Mouse (Mus musculus): ENCODE data around the gene Ulk1.
"Not testable (repeated sequence)": the region's sequence is repeated elsewhere in the genome, so short reads cannot be mapped to it uniquely, and the experiment has no call there.

The Ulk1 gene

DNA sequence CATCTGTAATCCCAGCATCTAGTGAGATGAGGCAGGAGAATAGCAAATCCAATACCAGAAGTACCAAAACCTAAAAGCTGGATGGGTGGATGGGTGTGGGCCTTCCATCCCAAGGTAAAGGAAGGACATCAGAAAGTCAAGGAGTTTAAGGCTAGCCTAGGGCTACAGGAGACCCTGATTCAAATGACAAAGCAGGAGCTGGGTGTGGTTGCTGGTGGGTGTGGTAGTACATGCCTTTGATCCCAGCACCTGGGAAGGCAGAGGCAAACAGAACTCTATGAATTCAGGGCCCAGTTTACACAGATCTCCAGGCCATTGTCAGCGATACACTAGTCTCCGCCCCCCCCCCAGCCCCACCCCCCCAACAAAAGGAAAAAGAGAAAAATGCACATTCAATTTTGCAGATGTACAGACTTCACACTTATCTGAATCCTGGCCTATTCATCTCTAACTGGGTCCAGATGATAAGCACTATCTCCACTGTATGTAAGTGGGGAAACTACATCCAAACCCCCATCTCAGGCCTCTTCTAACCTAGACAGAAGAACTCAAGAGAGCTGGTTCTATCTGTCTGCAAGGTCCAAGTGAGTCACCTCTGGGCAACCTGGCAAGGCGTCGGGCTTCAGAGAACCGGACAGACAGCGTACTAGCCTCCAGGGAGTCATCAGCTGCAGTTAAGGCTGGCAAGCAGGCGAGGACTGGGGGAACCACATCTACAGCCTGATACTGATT lies 5.7 kb downstream of the Ulk1 start:
- CTCF ChIA-PET, result no interaction called here

DNA sequence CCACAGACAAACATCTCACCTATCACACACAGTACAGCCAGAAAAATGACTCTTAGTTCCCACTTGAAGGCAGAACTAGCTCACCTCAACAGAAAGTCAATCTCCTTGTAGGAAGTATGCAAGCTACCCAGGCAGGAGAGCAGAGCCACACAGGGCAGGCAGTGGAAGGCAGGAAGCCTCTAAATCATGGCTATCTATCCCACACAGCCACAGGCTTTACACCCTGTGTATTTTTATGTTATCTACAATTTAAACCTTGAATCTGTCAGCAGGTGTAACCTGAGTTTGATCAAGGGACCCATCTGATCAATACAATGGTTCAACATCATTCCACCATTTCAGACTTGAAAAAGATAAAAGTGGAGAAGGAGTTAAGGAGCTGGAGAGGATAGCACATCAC lies 7.1 kb downstream of the Ulk1 start:
- CTCF ChIA-PET, result interaction anchor here (0.9 kb wide), 1 partner anchor 10 kb away, joined by 3 read pairs; no protein-coding TSS in a partner anchor

DNA sequence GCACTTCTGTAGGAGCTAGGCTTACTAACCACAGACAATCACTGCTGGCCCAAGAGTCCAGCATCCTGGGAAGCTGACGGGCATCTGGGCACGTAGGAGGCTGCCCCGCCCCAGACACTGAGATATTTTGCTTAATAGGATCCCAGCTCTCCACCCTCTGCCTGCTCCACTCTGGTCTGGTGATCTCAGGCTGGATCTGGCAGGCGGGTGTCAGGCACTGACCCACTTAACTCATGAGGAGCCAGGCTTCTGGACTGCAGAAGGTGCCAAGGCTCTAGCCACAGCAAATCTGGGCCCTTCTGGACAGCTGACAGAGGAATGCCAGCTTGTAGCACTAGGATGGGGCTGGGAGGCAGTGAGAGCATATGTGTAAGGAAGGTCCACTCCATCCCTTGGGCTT lies 7.7 kb downstream of the Ulk1 start:
- CTCF ChIA-PET, result interaction anchor here (0.9 kb wide), 1 partner anchor 10 kb away, joined by 3 read pairs; no protein-coding TSS in a partner anchor

DNA sequence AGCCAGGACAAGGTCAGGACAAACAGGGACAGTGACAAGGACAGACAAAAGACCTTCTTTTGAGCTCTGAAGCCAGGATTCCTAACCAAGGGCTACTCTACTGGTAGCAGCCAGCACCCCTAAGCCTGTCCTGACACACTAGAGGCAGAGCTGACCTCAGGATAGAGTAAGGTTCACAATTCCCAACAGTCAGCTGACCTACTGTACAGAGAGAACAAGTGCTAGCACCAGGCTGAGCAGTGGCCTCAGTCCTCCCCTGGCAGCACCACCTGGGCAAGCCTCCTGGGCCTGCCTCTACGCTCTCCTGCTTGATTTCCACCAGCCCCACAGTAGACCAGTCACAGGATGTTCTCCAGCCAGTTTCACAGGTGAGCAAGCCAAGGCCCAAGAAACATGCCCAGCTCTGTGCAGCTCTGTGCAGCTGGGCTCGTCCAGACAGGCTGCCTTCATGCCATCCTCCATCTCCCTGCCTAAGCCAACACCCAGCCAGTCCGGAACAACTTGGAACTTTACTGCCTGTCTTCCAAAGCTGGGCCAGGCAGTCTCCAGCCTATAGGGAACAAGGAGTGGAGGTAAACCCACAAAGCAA lies 8.8 kb downstream of the Ulk1 start:
- CTCF ChIA-PET, result no interaction called here

DNA sequence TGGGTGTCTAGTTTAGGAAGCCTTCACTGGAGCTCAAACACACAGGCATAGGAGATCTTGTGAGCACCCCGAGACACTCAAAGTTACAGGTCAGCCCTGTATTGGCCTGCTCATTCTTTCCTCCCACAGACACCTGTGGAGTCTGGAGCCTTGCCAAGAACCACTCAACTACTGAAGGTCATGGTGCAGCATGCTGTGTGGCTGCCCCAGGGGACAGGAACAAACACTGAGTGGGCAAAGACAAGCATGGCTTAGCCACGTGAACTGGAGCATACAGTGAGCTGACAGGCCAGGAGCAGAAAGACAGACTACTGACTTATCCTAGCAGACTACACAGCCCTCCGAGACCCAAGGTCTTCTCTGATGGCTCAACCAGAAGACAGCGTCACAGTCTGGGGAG lies 12.2 kb downstream of the Ulk1 start:
- CTCF ChIA-PET, result no interaction called here

DNA sequence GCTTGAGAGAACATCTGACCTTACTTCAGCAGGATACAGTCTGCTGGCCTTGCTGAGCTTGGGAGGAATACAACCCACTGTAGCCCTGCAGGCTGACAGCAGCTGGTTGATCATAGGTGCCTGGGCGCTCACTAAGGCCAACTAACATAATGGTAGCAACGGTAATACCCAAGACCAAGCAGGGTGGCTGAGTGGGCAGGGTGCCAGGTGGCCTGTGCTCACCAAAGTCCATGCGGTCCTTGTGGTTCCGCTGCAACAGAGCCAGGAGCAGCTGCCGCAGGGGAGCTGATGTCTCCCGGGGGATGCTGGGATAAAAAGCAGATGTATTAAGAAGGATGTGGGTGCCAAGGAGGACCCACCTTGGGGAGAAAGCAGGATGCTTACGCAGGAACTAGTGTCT lies 15.5 kb downstream of the Ulk1 start:
- CTCF ChIA-PET, result no interaction called here

DNA sequence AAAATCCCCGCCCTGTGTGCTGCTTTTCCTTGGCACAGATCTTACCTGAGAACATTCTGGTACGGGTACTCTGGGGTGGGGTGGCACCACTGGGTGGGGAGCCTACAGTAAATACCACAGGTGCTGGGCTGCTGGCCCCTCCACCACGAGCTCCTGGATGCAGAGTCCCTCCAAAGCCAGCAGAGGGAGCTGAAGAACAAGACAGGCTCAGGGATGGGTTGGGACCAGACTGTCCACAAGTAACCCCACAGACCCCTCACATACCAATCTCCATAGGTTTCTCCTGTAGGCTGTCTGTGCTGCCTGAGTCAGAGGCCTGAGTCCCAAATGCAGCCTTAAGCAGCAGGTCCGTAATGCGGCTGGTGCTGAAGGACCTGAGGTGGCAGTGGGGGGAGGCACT lies 21.2 kb downstream of the Ulk1 start:
- CTCF ChIA-PET, result interaction anchor here (0.6 kb wide), 1 partner anchor 23 kb away, joined by 3 read pairs; no protein-coding TSS in a partner anchor

DNA sequence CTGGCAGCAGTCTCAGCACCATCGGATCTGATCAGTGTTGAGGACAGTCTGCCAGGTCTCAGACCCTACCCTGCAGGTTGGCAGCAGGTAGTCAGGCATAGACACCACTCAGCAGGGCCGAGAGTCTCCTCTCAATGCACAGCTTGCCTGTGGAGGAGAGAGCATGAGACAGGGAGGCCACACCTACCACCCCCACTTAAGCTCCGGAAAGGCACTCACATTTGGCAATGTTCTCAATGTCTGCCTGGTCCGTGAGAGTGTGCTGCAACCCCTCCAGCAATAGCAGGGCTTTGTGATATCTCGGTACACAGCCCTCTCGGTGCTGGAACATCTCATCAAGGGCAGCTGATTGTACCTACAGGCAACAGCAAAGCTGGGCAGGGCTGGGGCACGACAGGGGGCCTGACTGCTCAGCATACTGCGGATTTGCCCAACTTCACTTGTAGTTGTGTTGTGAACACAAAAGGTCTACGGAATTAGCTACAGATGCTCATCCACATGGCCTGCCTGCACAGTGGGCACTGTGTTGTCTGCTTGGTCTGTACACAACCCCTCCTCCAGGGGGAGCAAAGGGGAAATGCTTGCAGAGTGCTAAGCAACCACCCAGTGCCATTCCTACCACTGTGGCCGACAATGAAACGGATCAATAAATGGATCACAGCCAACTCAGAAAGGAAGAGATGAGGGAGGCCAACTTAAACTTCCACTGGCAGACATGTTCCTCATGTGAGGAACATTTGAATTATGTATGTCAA lies 23.6 kb downstream of the Ulk1 start:
- CTCF ChIA-PET, result no interaction called here

DNA sequence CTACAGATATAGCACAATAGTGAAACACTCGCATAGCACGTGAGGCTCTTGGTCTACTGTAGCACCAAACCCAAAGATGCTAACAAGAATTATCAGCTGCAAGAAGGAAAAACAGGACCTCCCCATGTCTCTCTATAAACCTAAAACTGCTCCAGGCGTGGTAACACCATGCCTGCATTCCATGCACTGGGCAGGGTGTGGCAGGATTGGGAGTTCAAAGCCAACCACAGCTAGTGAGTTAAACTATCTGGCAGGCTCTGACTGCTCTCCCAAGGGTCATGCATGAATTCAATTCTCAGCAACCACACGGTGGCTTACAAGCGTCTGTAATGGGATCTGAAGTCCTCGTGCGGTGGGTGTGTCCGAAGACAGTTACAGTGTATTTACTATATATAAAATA lies 26.7 kb downstream of the Ulk1 start:
- CTCF ChIA-PET, result no interaction called here

DNA sequence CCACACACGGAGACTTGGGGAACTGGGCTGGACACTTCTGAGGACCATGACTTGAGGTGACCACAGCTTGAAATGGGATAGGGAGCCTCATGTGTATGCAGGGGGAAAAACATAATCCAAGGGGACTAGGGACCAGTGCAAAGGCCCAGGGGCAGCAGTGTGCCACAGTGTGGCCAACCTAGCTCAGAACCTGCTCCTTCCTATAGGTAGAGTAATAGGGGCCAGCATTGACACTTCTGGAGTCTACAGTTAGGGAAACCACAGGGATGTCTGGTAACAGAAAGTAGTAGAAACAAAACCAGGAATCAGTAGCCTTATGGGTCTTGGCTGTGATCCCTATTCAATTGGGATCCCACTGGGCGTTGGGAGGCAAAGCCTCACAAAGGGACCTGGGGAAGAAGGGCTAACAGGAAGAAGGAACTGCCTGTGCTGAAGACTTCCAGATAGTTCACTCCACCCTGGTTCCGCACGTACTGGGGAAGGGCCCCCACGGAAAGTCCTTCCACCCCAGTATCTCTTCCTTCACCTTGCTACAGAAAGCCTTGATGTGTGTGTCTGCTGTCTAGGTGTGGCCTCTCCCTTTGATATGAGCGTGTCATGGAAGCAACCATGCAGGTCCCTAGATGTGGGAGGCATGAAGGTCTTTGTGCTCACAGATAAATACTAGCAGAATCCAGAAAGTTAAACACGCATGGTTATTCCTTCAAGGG lies 28.2 kb downstream of the Ulk1 start:
- CTCF ChIA-PET, result no interaction called here

DNA sequence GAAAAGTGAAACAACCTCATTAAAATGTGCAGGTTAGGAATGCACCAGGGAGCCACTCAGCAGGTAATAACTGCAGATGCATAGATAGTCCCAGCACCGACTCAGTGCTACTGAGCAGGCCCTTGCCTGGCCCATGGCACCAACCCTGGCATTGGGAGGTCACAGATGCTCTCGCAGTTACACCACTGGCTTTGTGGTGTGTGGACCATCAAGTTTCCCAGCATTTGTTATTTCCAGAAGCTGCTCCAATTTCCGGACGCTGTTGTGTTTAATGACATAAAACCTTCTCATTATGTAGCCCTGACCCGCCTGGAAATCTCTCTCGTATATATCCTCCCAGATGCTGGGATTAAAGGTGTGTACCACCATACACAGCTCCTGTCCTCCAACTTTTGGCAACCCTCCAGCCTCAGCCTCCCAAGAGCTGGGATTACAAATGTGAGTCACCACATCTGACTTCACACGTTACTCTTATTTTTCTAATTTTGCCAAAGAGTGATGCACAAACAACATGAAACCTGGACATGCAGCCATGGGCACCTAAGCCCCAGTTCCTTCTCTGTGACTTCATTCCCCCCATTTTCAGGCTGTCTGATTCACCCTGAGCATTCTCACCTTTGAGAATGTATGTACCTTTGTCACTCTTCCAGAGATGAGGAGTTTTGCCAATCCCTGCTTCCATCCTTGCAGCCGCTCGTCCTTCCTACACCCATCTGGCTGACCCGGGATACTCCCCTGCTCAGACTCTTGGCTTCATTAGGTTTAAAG lies 29.0 kb downstream of the Ulk1 start:
- CTCF ChIA-PET, result no interaction called here

DNA sequence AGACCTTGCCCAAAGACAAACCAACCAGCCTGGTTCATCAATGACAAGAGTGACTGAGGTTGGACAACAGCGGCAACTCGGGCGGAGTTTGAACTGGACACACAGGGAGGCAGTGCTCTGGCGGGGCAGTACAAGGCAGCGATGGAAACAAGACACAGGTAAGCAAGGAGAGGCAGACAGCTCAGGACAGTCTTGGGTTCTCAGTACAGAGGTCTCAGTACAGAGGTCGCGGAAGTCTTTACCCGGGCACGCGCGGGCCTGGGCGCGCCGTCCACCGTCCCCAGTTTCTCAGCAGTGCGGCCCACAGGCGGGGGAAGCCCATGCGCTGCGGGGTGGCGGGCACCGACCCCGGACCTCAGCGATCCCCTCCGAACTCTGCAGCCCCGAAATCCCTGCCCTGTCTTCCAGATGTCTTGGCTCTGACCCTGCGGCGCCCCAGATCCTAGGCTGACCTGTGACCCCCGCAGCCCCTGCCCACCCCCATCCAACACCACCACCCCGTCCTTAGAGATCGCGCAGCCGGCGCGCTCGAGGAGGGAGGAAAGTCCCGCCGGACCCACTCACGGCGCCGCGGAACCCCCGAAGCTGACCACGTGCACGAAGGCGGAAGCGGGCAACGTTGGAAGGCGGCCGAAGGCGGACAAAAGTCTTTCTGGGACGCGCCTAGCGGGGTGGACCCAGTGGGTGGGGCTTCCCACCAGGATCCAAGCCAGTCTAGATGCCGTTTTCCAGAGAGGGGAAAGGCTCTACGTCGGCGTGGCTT lies 29.7 kb downstream of the Ulk1 start, which contains the start of gene Pus1:
TSS of gene Pus1 (minus strand) at position 662 of the 763 bp plus-strand sequence.
- CTCF ChIA-PET, result no interaction called here

DNA sequence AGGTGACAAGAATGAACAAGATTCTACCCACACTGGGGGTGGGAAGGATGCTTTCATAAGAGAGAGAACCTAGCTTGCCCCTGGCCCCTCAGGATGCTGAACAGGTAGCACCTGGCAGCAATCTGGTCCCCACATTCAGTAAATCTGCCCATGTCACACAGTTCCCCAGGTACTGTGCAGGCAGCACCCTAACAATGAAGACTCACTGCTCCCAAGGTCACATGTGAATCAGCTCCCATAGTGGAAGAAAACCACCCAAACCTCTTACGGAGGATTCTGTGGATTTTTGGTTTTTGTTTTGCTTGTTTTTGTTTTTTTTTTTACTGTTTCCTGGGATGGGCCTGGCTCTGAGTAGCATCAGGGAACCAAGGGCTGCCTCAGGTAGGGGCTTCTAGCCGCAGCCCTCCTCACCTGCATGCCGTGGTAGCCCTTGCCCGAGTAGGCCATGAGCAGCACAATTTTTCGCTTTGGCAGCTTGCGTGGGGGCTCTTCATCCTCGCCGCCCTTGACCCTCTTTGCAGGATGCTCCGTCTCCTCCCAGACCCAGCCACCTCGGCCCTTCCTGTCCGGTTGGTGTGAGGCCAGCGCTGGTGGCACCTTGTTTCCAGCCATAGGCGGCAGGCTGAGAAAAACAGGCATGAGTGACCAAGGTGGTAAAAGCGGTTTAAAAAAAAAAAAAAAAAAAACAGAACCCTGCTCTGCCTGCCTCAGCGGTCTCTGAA lies 30.5 kb downstream of the Ulk1 start:
- CTCF ChIA-PET, result interaction anchor here (0.6 to 0.7 kb wide), 2 partner anchors 60 to 487 kb away, joined by 3 to 4 read pairs; partner anchors contain the start of gene Chek2

DNA sequence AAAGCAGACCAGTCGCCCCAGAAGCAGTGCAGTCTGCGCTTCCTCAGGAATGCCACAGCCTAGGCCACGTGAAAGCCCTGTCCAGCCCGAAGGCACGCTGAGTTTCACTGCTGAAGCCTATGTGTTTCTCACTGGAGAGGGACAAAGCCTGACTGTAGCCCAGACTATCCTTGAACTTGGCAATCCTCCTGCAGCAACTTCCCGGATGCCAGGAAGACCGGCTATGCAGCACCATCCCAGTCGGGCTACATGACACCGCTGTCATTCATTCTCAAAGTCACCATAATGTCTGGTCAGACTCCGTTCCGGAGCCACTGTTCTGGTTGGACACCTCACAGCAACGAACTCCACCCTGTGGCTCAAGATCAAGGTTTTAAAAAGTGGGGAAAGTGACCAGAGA lies 31.6 kb downstream of the Ulk1 start:
- CTCF ChIA-PET, result no interaction called here

DNA sequence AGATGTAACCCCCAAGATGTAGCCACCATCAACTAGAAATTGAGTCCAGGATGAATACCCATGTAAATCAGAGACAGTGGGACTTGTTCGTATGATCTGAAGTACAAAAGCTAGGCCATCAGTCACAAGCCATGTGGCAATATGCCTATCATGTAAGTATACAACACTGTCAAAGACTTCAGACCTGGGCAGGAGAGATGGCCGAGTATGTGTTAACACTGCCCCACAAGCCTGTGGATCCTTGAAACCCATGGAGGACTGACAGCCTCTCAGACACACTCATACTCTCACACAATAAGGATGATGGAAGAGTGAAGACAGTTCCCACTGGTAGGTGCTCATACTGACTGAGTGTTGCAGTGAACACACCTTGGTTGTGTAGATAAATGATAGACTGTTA lies 33.8 kb downstream of the Ulk1 start:
- CTCF ChIA-PET, result no interaction called here

DNA sequence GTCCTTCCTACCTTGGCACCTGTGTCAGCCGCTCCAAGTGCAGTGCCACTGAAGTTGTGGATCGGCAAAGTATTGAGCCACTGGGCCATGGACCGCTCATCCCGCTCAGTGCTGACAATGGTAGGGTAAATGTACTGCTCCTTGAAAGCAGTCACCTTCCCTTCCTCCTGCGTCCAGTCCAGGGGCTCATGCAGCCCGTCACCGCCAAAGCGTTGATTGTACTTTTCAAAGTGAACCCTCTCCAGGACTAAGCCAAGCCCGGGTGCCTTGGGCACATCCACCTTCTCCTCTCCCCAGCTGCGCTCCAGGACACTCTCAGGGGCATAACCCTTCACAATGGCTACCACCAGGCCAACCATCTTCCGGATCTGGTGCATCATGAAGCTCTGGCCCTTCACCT lies 35.4 kb downstream of the Ulk1 start:
- CTCF ChIA-PET, result no interaction called here

DNA sequence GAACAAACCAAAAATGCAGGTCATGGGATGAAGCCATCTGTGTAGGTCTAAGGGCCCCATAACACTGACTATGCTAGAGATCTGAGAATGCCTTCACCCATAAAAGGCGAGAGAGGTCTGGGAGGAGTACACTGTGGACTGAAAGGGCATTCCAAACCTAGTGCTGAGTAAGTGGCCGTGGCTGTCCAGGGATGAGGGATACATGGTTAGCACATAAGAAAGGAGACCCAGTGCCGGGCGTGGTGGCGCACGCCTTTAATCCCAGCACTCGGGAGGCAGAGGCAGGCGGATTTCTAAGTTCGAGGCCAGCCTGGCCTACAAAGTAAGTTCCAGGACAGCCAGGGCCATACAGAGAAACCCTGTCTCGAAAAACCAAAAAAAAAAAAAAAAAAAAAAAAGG lies 37.0 kb downstream of the Ulk1 start:
- CTCF ChIA-PET, result not testable (repeated sequence)

DNA sequence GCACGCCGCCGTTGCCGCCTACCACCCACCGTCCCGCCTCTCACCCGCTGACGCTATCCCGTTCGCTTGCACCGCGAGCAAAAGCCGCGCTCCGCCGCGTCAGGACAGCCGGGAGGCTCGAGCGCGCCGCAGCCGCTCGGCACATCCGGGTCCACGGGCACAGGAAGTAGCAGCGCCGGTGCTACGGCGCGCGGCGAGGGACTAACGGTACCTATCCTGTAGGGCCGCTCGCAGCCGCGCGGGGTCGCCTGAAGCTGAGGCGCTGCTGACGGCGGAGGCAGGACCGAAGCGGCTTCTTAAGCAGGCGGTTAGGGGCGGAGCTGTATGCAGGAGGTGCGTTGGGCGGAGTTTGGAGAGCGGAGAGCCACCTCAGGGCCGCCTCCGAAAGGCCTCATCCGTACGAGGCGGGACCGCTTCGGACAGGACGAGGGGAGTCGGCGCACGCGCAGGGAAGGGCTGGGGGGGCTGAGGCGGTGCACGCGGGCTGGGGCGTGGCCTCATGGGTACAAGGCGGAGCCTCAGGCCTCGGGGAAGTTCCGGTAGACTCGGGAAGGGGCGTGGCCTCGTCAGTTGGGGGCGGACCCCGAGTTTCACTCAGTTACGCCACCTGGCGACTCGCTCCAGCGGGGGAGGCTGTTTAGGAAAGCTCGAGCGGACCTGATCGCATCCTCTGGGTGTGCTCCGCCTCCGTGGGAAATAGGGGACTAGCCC lies 39.3 kb downstream of the Ulk1 start, which contains the start of gene Ep400:
TSS of gene Ep400 (minus strand) at position 270 of the 711 bp plus-strand sequence.
- CTCF ChIA-PET, result interaction anchor here (0.6 to 0.7 kb wide), 2 partner anchors 20 to 568 kb away, joined by 3 to 10 read pairs; no protein-coding TSS in a partner anchor

DNA sequence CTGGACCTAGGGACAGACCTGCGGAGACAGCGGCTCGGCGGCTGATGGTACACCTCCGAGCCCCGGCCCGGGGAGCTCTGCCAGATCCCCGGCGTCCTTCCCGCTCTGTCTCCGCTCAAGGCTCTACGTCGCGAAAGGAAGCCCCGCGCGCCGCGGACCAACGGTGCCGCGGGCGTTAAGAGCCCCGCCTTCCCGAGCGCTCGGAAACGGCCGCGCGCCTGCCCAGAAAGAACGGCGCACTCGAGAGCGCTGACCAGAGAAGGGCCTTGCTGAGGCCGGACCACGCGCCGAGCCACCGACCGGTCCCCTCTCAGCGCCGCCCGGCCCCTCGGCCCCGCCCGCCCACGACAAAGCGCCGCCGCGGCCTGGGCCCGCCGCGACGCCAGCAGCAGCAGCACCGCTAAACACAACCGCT lies 39.9 kb downstream of the Ulk1 start:
- CTCF ChIA-PET, result no interaction called here

All from spleen, embryonic (tissue).